Mouse (Mus musculus) forebrain, embryonic 10.5 days (tissue): ENCODE data around the gene Rhox4a. TPM values are rescaled to one million over a fixed set of nuclear protein-coding genes. Genes with fewer than 3 reads are reported as not detected.
"Not testable (repeated sequence)": the region's sequence is repeated elsewhere in the genome, so short reads cannot be mapped to it uniquely, and the experiment has no call there.

Experiments
- DNase-seq: peaks from one replicate; pipeline ENCODE4 v3.0.0-alpha.2; 2017; ENCODE audit warnings: low spot score; ENCODE audit errors: extremely low spot score
- H3K27ac ChIP-seq: fragments of 300-500 bp; sonication (generic); 2 replicates; pipeline ENCODE4 v1.5.1; 2016; ENCODE audit warnings: mild to moderate bottlenecking
- H3K27me3 ChIP-seq: fragments of 300-500 bp; sonication (generic); 2 replicates; pipeline ENCODE4 v1.6.1; 2016; ENCODE audit warnings: mild to moderate bottlenecking; ENCODE audit not compliant: poor library complexity, severe bottlenecking
- H3K36me3 ChIP-seq: fragments of 300-500 bp; sonication (generic); replicated peaks from 2 replicates; pipeline ENCODE4 v1.6.1; 2016; ENCODE audit warnings: mild to moderate bottlenecking, moderate library complexity
- H3K4me1 ChIP-seq: fragments of 300-500 bp; sonication (generic); 2 replicates; pipeline ENCODE4 v1.6.1; 2016
- H3K4me3 ChIP-seq: fragments of 300-500 bp; sonication (generic); 2 replicates; pipeline ENCODE4 v1.5.1; 2016; ENCODE audit warnings: mild to moderate bottlenecking, moderate library complexity
- H3K9me3 ChIP-seq: fragments of 300-500 bp; sonication (generic); 2 replicates; pipeline ENCODE4 v1.6.1; 2016; ENCODE audit warnings: mild to moderate bottlenecking, moderate library complexity
- WGBS: fragments of 180-500 bp; shearing (Covaris S2); methylation state at CpG from one replicate; pipeline ENCODE4 v1.1.7; 2016; 5-methylcytosine and 5-hydroxymethylcytosine counted together
- polyA plus RNA-seq: library from polyadenylated mRNA; unstranded; fragments of >200 nt; fragmentation: Nextera tagmentation; extraction: Ambion mirVana; gene quantifications from 2 replicates; pipeline ENCODE4 v1.2.1, GENCODE M21; 2016

Gene Rhox4a
- polyA plus RNA-seq: not detected in 2 replicates

GRCm38 (mm10) chrX:37265038-37265437 is at the start of gene Rhox4a:
TSS of gene Rhox4a (plus strand) at chrX:37265338.
- not testable (repeated sequence) for H3K4me3 ChIP-seq, H3K9me3 ChIP-seq, H3K36me3 ChIP-seq, DNase-seq, H3K4me1 ChIP-seq, H3K27ac ChIP-seq, H3K27me3 ChIP-seq
- 97% methylated on average over 11 of the region's 19 CpGs for WGBS

- H3K9me3 ChIP-seq, H3K36me3 ChIP-seq, H3K4me3 ChIP-seq, H3K4me1 ChIP-seq, H3K27me3 ChIP-seq, H3K27ac ChIP-seq, DNase-seq: not testable (repeated sequence)
- WGBS: 85% methylated on average over 1 of the region's 1 CpGs
These were observed 43.0 kb upstream of the Rhox4a start, which contains the start of gene Rhox1 for GRCm38 (mm10) chrX:37222158-37222557. TSS of gene Rhox1 (minus strand) at chrX:37222258.

- H3K4me3 ChIP-seq, DNase-seq, H3K9me3 ChIP-seq, H3K27me3 ChIP-seq, H3K4me1 ChIP-seq, H3K27ac ChIP-seq, H3K36me3 ChIP-seq: not testable (repeated sequence)
- 100% methylated on average over 2 of the region's 9 CpGs for WGBS
These were observed 20.5 kb upstream of the Rhox4a start, which contains the start of gene Rhox2a for GRCm38 (mm10) chrX:37244676-37245075. TSS of gene Rhox2a (plus strand) at chrX:37244976.

GRCm38 (mm10) chrX:37249619-37250018 is 15.5 kb upstream of the Rhox4a start, which contains the start of gene Rhox3a:
TSS of gene Rhox3a (plus strand) at chrX:37249919.
- H3K36me3 ChIP-seq, DNase-seq, H3K9me3 ChIP-seq, H3K4me3 ChIP-seq, H3K27ac ChIP-seq, H3K4me1 ChIP-seq, H3K27me3 ChIP-seq: not testable (repeated sequence)
- WGBS: 100% methylated on average over 1 of the region's 3 CpGs

Other genes with a start within 250 kb of the Rhox4a start
- not detected in 2 replicates for gene Sowahd, start 216.5 kb upstream of the Rhox4a start, polyA plus RNA-seq
- 489 and 493 TPM in 2 replicates for gene Rpl39, start 179.9 kb upstream of the Rhox4a start, polyA plus RNA-seq
- gene Upf3b, start 155.0 kb upstream of the Rhox4a start, polyA plus RNA-seq: 23.7 and 23.9 TPM in 2 replicates
- 19.6 and 21.2 TPM in 2 replicates for gene Nkap, start 138.5 kb upstream of the Rhox4a start, polyA plus RNA-seq
- gene Akap14, start 96.5 kb upstream of the Rhox4a start, polyA plus RNA-seq: 0.09 and 0.17 TPM in 2 replicates
- gene Ndufa1, start 74.2 kb upstream of the Rhox4a start, polyA plus RNA-seq: 376 and 385 TPM in 2 replicates
- 11.2 and 12.9 TPM in 2 replicates for gene Rnf113a1, start 74.1 kb upstream of the Rhox4a start, polyA plus RNA-seq
- gene Gm9, start 54.3 kb upstream of the Rhox4a start, polyA plus RNA-seq: not detected in 2 replicates
- gene Rhox1, start 43.1 kb upstream of the Rhox4a start, polyA plus RNA-seq: not detected in 2 replicates
- not detected in 2 replicates for gene Rhox2a, start 20.4 kb upstream of the Rhox4a start, polyA plus RNA-seq
- gene Rhox3a, start 15.4 kb upstream of the Rhox4a start, polyA plus RNA-seq: not detected in 2 replicates
- not detected in 2 replicates for gene Rhox3a2, start 114.7 kb downstream of the Rhox4a start, polyA plus RNA-seq
- 0.27 and 0.32 TPM in 2 replicates for gene Rhox4a2, start 125.5 kb downstream of the Rhox4a start, polyA plus RNA-seq
- not detected in 2 replicates for gene Rhox2b, start 146.7 kb downstream of the Rhox4a start, polyA plus RNA-seq
- gene Rhox4b, start 167.2 kb downstream of the Rhox4a start, polyA plus RNA-seq: not detected in 2 replicates
- gene Rhox2c, start 188.3 kb downstream of the Rhox4a start, polyA plus RNA-seq: 0.43 and 0.77 TPM in 2 replicates
- gene Rhox3c, start 193.2 kb downstream of the Rhox4a start, polyA plus RNA-seq: not detected in 2 replicates
- gene Rhox4c, start 215.0 kb downstream of the Rhox4a start, polyA plus RNA-seq: not detected in 2 replicates
- not detected in 2 replicates for gene Rhox2d, start 228.1 kb downstream of the Rhox4a start, polyA plus RNA-seq
- not detected in 2 replicates for gene Rhox4d, start 249.0 kb downstream of the Rhox4a start, polyA plus RNA-seq